Mouse (Mus musculus) midbrain, embryonic 15.5 days (tissue): ENCODE measurements at regions not wholly inside any gene's neighbourhood (a gene's known extent, or its start where the extent isn't known, plus 50 kb on each side); places are given as distances from the start of the nearest gene placed in this dataset.

Source experiments
- ATAC-seq: fragments of 200-750 bp; cut with Nextera tagmentation; replicated peaks from 2 replicates; pipeline ENCODE4 v1.8.0; 2017; ENCODE audit warnings: moderate TSS enrichment
- H3K27ac ChIP-seq: fragments of 300-500 bp; sonication (generic); 2 replicates; pipeline ENCODE4 v1.5.1; 2015; ENCODE audit warnings: mild to moderate bottlenecking, inconsistent platforms
- H3K27me3 ChIP-seq: fragments of 300-500 bp; sonication (generic); replicated peaks from 2 replicates; pipeline ENCODE4 v1.6.1; 2015; ENCODE audit warnings: inconsistent platforms
- H3K36me3 ChIP-seq: fragments of 300-500 bp; sonication (generic); replicated peaks from 2 replicates; pipeline ENCODE4 v1.6.1; 2015; ENCODE audit warnings: inconsistent platforms
- H3K4me1 ChIP-seq: fragments of 300-500 bp; sonication (generic); 2 replicates; pipeline ENCODE4 v1.6.1; 2015; ENCODE audit warnings: inconsistent platforms
- H3K4me2 ChIP-seq: fragments of 300-500 bp; sonication (generic); 2 replicates; pipeline ENCODE4 v1.6.1; 2015; ENCODE audit warnings: inconsistent platforms, mild to moderate bottlenecking, moderate library complexity
- H3K4me3 ChIP-seq: fragments of 300-500 bp; sonication (generic); 2 replicates; pipeline ENCODE4 v1.5.1; 2015; ENCODE audit warnings: mild to moderate bottlenecking, inconsistent platforms
- H3K9ac ChIP-seq: fragments of 300-500 bp; sonication (generic); 2 replicates; pipeline ENCODE4 v1.6.1; 2015; ENCODE audit warnings: mild to moderate bottlenecking, inconsistent platforms
- H3K9me3 ChIP-seq: fragments of 300-500 bp; sonication (generic); 2 replicates; pipeline ENCODE4 v1.6.1; 2016; ENCODE audit warnings: inconsistent platforms
- WGBS: fragments of 180-500 bp; shearing (Covaris S2); methylation state at CpG from one replicate; pipeline ENCODE4 v1.1.7; 2015; ENCODE audit warnings: mixed read lengths; 5-methylcytosine and 5-hydroxymethylcytosine counted together

GRCm38 (mm10) chr13:54321011-54321410 lies 50.1 kb upstream of the Cplx2 start:
- no peak overlapping the region for H3K9ac ChIP-seq
- H3K4me1 ChIP-seq = peaks cover 24% of the 10 kb centered on the region
- H3K36me3 ChIP-seq = no peaks in the 10 kb centered on the region
- no peak overlapping the region for H3K4me2 ChIP-seq
- H3K4me3 ChIP-seq = no peak overlapping the region
- H3K9me3 ChIP-seq = no peaks in the 10 kb centered on the region
- WGBS = 90% methylated on average over 14 of the region's 14 CpGs
- no peaks in the 10 kb centered on the region for H3K27me3 ChIP-seq
- H3K27ac ChIP-seq = no peak overlapping the region
- no peak for ATAC-seq
